Mouse (Mus musculus) liver, embryonic 16.5 days (tissue): ENCODE data around the gene Gng3. TPM values are rescaled to one million over a fixed set of nuclear protein-coding genes. Genes with fewer than 3 reads are reported as not detected.
"Not testable (repeated sequence)": the region's sequence is repeated elsewhere in the genome, so short reads cannot be mapped to it uniquely, and the experiment has no call there.

Experiments
- ATAC-seq: fragments of 200-750 bp; cut with Nextera tagmentation; 2 replicates; pipeline ENCODE4 v1.8.0; 2017; ENCODE audit warnings: low read depth, mild to moderate bottlenecking, moderate number of reproducible peaks, moderate library complexity
- H3K27ac ChIP-seq: fragments of 300-500 bp; sonication (generic); 2 replicates; pipeline ENCODE4 v1.5.1; 2014; ENCODE audit warnings: mild to moderate bottlenecking, low read length
- H3K27me3 ChIP-seq: fragments of 300-500 bp; sonication (generic); 2 replicates; pipeline ENCODE4 v1.6.1; 2014; ENCODE audit warnings: low read depth, low read length, mixed read lengths; ENCODE audit not compliant: control insufficient read depth, insufficient read depth
- H3K36me3 ChIP-seq: fragments of 300-500 bp; sonication (generic); 2 replicates; pipeline ENCODE4 v1.6.1; 2014; ENCODE audit warnings: mild to moderate bottlenecking; ENCODE audit not compliant: control insufficient read depth, insufficient read depth
- H3K4me1 ChIP-seq: fragments of 300-500 bp; sonication (generic); 2 replicates; pipeline ENCODE4 v1.6.1; 2014; ENCODE audit warnings: low read depth, low read length, mixed read lengths; ENCODE audit not compliant: control insufficient read depth
- H3K4me2 ChIP-seq: fragments of 300-500 bp; sonication (generic); 2 replicates; pipeline ENCODE4 v1.6.1; 2014; ENCODE audit warnings: low read depth, low read length, mixed read lengths
- H3K4me3 ChIP-seq: fragments of 300-500 bp; sonication (generic); 2 replicates; pipeline ENCODE4 v1.5.1; 2014; ENCODE audit warnings: low read depth, mild to moderate bottlenecking, low read length
- H3K9ac ChIP-seq: fragments of 300-500 bp; sonication (generic); 2 replicates; pipeline ENCODE4 v1.6.1; 2014; ENCODE audit warnings: low read depth, low read length
- H3K9me3 ChIP-seq: fragments of 300-500 bp; sonication (generic); replicated peaks from 2 replicates; pipeline ENCODE4 v1.6.1; 2016; ENCODE audit warnings: low read length; ENCODE audit not compliant: control insufficient read depth
- WGBS: fragments of 180-500 bp; shearing (Covaris S2); extraction: QIAGEN DNeasy Blood & Tissue Kit; methylation state at CpG from one replicate; pipeline ENCODE4 v1.1.7; 2014; ENCODE audit not compliant: insufficient replicate concordance; 5-methylcytosine and 5-hydroxymethylcytosine counted together
- polyA plus RNA-seq: library from polyadenylated mRNA; unstranded; fragments of >200 nt; fragmentation: Nextera tagmentation; extraction: Ambion mirVana; gene quantifications from 2 replicates; pipeline ENCODE4 v1.2.1, GENCODE M21; 2015

Gene Gng3
- polyA plus RNA-seq, 1 experiment from 2014 or later, result 0.51 TPM

DNA sequence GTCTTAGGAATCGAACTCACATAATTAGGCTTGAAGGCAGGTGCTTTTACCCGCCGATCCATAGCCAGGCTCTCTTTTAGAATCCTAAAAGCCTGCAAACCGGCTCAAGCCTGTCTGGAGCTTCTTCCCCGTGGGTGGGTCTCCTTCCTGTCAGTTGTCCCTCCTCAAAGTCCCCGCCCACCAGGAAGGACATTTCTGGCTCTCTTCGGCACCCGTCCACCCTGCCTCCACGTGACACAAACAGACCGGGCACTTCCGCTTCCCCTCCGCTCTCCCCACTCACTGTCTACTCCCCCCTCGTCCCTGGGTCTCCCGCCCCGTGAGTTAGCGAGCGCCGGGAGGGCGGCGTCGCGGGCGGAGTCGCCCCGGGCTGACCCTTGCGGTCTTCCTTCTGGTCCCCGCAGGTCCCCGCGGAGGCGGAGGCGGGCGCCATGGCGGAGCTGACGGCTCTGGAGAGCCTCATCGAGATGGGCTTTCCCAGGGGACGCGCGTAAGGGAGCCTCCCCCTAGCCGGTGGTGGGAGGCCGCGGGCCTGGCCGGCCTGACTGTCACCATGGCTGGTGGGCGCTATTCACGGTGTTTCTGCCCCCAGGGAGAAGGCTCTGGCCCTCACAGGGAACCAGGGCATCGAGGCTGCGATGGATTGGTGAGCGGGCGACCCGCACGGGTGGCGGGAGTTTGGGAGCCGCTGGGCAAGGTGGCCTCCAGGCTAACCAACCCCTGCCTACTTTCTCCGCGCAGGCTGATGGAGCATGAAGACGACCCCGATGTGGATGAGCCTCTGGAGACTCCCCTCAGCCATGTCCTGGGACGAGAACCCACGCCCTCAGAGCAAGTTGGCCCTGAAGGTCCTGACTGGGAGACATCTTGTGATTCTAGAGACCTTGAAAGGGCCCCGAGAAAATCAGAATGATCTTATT, 32.5 kb upstream of the Gng3 start, which contains the start of gene Ubxn1:
Gene Ubxn1 (plus strand): TSS at position 230 of the 920 bp plus-strand sequence.
- H3K4me3 ChIP-seq, result peak within 1 kb of the TSS; percentile 97
- under 1% methylated on average over 59 of the region's 59 CpGs for WGBS
- peak; percentile 98 for ATAC-seq
- no peaks in the 10 kb centered on the region for H3K27me3 ChIP-seq
- peak within 1 kb of the TSS; percentile 89 for H3K4me2 ChIP-seq
- H3K9ac ChIP-seq, result peak within 1 kb of the TSS; percentile 98
- H3K4me1 ChIP-seq, result peaks cover 19% of the 10 kb centered on the region
- no peaks in the 10 kb centered on the region for H3K9me3 ChIP-seq
- peak within 1 kb of the TSS; percentile 88 for H3K27ac ChIP-seq
- peaks cover 26% of the 10 kb centered on the region for H3K36me3 ChIP-seq

DNA sequence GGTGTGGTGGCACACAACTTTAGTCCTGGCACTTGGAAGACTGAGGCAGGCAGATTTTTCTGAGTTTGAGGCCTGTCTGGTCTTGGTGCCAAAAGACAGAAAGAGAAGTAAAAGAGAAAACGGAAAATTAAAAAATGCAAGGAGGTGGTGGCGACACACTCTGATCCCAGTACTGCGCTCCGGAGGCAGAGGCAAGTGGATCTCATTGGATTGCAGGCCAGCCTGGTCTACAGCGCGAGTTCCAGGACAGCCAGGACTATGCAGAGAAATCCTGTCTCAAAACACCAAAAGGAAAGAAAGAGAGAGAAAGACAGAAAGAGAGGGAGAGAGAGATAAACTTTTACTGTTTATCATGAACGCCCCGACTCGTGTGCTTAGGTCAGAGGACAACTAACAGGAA, 31.8 kb upstream of the Gng3 start:
- H3K36me3 ChIP-seq, result peaks cover 20% of the 10 kb centered on the region
- H3K4me1 ChIP-seq, result peaks cover 19% of the 10 kb centered on the region
- H3K9me3 ChIP-seq, result no peaks in the 10 kb centered on the region
- no peaks in the 10 kb centered on the region for H3K27me3 ChIP-seq
- H3K9ac ChIP-seq, result peak overlapping the region; percentile 98
- H3K4me3 ChIP-seq, result peak overlapping the region; percentile 97
- peak overlapping the region; percentile 88 for H3K27ac ChIP-seq
- H3K4me2 ChIP-seq, result peak overlapping the region; percentile 89
- no peak for ATAC-seq
- WGBS, result 25% methylated on average over 9 of the region's 9 CpGs

DNA sequence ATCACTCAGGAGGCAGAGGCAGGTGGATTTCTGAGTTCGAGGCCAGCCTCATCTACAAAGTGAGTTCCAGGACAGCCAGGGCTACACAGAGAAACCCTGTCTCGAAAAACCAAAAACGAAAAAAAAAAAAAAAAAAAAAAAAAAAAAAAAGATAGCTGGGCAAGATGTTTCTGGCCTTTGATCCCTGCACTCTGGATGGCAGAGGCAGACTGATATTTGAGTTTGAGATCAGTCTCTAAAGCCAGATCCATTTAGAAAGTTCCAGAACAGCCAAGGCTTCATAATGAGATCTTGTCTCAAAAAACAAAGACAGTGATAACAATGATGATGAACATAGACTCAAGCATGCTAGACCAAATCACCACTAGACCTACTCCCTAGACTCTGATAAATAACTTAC, 31.4 kb upstream of the Gng3 start:
- H3K27me3 ChIP-seq, ATAC-seq, H3K9me3 ChIP-seq, H3K9ac ChIP-seq: not testable (repeated sequence)
- H3K4me2 ChIP-seq, result peak overlapping the region; percentile 89
- peak overlapping the region; percentile 88 for H3K27ac ChIP-seq
- H3K4me1 ChIP-seq, result peaks cover 19% of the 10 kb centered on the region
- H3K36me3 ChIP-seq, result peaks cover 16% of the 10 kb centered on the region
- peak overlapping the region; percentile 97 for H3K4me3 ChIP-seq
- 55% methylated on average over 3 of the region's 3 CpGs for WGBS

DNA sequence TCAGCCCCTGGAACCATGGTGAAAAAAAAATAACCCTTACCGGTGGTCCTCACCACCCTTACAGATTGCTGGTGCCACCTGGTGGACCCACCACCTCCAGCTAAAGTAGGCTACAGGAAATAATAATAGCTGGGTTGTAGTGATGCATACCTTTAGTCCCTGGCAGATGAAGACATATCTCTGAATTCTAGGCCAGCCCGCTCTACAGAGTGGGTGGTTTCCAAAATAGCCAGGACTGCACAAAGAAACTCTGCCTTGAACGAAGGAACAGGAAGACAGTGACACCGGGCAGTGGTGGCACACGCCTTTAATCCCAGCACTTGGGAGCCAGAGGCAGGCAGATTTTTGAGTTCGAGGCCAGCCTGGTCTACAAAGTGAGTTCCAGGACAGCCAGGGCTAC, 25.3 kb upstream of the Gng3 start:
- Histone ChIP-seq H3K4me2 (no peak overlapping the region), H3K27ac (no peak overlapping the region), H3K4me1 (no peaks in the 10 kb centered on the region; the same call in 1 of the 2 replicates), H3K27me3 (no peaks in the 10 kb centered on the region; the same call in 1 of the 2 replicates), H3K9me3 (no peaks in the 10 kb centered on the region), H3K4me3 (no peak overlapping the region), H3K9ac (no peak overlapping the region), H3K36me3 (no peaks in the 10 kb centered on the region)
- no peak for ATAC-seq
- 66% methylated on average over 6 of the region's 6 CpGs for WGBS

DNA sequence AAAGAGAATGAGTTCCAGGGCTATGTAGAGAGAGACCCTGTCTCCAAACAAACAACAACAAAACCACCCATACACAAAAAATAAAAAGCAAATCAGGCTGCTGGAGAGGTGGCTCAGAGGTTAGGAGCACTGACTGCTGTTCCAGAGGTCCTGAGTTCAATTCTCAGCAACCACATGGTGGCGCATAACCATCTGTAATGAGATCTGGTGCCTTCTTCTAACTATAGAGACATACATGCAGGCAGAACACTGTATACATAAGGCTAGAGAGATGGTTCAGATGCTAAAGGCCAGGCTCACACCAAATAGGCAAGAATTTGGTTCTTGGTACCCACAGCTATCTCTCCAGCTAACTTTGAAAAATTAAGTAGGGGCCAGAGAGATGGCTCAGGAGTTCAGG, 20.0 kb upstream of the Gng3 start:
- no peak overlapping the region for H3K9ac ChIP-seq
- WGBS, result 13% methylated on average over 1 of the region's 1 CpGs
- H3K4me1 ChIP-seq, result no peaks in the 10 kb centered on the region
- H3K9me3 ChIP-seq, result no peaks in the 10 kb centered on the region
- no peaks in the 10 kb centered on the region for H3K36me3 ChIP-seq
- no peaks in the 10 kb centered on the region; the same call in 1 of the 2 replicates for H3K27me3 ChIP-seq
- no peak overlapping the region for H3K4me3 ChIP-seq
- peak; percentile 47; the same call in 1 of the 2 replicates for ATAC-seq
- H3K27ac ChIP-seq, result no peak overlapping the region
- no peak overlapping the region for H3K4me2 ChIP-seq

DNA sequence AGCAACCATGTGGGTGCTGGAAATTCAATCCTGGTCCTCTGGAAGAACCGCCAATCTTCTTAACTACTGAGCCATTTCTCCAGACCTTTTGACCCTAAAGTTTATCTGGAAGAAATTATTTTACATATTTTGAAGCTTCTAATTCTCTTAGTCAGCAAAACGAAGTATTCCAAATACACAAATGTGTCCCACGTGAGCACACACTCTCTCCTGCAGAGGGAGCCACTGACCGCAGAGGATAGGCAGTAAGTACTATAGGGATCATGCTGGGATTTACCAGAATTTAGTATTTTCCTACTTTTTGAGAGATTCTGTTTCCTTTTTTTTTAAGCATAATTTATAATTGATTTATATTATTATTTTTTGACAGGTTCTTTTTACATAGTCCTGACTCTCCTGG, 18.7 kb upstream of the Gng3 start:
- Histone ChIP-seq H3K4me1 (no peaks in the 10 kb centered on the region), H3K36me3 (no peaks in the 10 kb centered on the region), H3K9ac (no peak overlapping the region), H3K4me2 (no peak overlapping the region), H3K9me3 (no peaks in the 10 kb centered on the region), H3K27me3 (no peaks in the 10 kb centered on the region; the same call in 1 of the 2 replicates), H3K4me3 (no peak overlapping the region), H3K27ac (no peak overlapping the region)
- WGBS, result 29% methylated on average over 4 of the region's 4 CpGs
- no peak for ATAC-seq

DNA sequence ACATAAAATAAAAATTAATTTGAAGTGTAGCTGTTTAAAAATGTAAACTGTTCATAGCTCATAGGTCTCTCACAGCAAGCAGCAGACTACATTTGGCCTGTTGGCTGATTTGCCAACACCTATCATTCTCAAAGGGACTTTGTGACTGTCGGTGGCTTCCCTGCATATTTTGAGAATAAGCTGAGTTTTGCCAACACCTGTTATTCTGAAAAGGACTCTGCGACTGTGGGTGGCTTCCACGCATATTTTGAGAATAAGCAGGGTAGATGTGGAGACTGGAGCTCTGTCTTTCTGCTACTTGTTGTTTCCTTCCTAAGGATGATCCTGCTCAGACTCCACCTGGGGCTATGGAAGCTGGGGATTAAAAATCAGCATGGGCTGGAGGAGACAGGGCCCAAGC, 14.1 kb upstream of the Gng3 start:
- H3K27me3 ChIP-seq, result no peaks in the 10 kb centered on the region; the same call in 1 of the 2 replicates
- H3K27ac ChIP-seq, result no peak overlapping the region
- no peaks in the 10 kb centered on the region for H3K9me3 ChIP-seq
- ATAC-seq, result no peak
- H3K4me3 ChIP-seq, result no peak overlapping the region
- 62% methylated on average over 3 of the region's 3 CpGs for WGBS
- H3K9ac ChIP-seq, result no peak overlapping the region
- no peak overlapping the region for H3K4me2 ChIP-seq
- no peaks in the 10 kb centered on the region for H3K4me1 ChIP-seq
- H3K36me3 ChIP-seq, result no peaks in the 10 kb centered on the region

DNA sequence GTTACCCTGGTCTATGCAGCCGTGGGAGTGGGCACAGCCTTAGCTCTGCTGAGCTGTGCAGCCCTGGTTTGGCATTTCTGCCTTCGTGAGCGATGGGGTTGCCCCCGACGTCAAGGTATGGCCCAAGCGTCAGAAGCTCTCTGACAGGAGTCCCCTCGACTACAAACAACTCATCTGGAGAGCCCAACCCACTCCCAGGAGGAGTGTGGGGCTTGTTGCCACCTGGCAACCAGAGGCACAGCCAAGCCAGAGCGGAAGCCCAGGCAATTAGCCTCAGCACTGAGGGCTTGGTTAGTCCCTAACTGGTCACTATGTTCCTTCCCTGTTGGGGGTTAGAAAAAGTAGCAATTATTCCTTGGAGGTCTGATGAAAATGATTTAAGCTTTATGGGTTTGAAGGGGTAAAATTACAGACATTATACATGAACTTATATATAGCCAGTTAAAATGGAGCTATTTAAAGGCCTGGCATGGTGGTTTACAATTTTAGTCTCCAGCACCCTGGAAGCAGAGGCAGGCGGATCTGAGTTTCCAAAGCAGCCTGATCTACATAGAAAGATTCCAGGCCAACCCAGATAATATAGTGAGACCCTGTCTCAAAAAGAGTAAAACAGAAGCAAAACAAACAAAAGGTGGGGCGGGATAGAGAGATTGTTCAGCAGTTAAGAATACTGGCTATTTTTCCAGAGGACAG, 13.4 kb upstream of the Gng3 start:
- Histone ChIP-seq H3K9ac (no peak overlapping the region), H3K27me3 (no peaks in the 10 kb centered on the region; the same call in 1 of the 2 replicates), H3K27ac (no peak overlapping the region), H3K4me1 (no peaks in the 10 kb centered on the region), H3K9me3 (no peaks in the 10 kb centered on the region), H3K4me3 (no peak overlapping the region), H3K36me3 (no peaks in the 10 kb centered on the region; the same call in 1 of the 2 replicates), H3K4me2 (no peak overlapping the region)
- WGBS, result 57% methylated on average over 10 of the region's 10 CpGs
- ATAC-seq, result no peak
